Mouse (Mus musculus) mesoderm, embryonic 11.5 days (tissue): Measurements from ENCODE around the gene Havcr2.
"Not testable (repeated sequence)": the region's sequence is repeated elsewhere in the genome, so short reads cannot be mapped to it uniquely, and the experiment has no call there.

Experiments
- DNase-seq: peaks from one replicate; pipeline ENCODE4 v3.0.0-alpha.2; 2012; ENCODE audit warnings: low read depth, low spot score

The Havcr2 gene

DNA sequence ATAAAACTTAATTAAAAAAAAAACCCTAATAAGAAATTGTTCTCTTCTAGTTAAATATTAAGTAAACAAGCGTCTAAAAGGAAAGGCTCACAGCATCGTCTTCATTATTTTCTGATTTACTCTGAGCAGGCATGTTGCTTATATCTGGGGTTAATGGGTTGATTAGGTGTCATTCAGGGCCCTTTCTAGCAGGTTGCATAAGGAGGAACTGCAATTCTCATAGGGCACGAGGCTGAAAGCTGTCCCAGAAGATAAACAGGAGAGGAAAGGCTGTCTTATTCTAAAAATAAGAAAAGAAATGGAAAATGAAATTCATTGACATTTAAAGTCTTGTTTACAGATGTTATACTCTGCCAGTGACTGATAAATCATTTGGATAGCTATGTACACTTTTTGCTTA, 5.2 kb downstream of the Havcr2 start:
- no peak for DNase-seq

DNA sequence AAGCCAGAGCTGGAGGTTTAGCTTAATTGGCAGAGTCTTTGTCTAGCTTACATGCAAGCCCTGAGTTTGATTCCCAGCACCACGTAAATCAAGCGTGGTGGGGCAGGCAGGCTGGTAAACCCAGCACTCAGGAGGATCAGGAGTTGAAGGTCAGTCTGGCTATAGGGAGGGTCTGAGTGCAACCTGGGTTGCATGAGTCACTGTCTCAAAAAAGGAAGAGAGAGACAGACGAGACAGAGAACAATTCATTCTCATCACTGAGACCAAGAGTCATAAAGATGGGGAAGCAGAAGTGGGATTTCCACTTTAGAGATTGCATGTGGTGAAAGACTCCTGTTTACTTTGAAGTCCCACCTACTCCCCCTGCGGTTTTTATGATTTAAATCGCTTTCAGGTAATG, 6.6 kb downstream of the Havcr2 start:
- no peak for DNase-seq

DNA sequence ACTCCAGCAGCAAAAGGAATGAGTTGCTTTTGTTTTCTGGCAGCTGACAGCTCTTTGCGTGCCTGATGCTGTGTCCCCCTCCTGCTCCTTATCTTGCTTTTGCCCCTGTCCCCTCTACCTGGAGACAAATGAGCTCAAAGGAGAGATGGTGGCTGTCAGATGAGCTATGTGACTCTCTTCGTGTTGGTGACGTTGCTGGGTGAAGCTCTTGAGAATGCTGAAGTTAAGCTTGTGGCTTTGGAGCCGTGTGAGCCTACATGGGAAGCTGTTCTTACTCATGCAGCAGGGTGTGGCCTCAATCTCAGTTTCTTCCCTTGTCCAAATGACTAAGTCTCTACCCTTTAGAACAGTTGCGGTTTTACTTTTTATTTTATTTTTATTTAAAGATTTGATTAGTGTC, 7.2 kb downstream of the Havcr2 start:
- no peak for DNase-seq

DNA sequence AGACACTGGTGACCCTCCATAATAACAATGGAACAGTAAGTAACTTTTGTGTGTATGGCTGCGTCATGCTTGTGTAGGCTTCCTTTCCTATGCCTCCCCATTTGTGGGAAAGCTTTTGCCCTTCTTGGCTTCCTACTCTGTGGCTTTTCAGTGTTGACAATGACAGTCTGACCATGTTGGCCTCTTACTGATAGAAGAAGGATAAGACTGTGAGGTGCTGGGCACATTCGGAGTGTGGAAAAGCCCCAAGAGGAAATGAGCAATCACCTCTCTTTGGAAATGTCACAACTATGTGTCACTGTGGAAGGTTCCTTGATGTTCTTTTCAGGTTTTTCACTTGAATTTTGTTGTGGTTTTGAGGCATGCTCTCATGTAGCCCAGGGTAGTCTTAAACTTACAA, 12.1 kb downstream of the Havcr2 start:
- no peak for DNase-seq

DNA sequence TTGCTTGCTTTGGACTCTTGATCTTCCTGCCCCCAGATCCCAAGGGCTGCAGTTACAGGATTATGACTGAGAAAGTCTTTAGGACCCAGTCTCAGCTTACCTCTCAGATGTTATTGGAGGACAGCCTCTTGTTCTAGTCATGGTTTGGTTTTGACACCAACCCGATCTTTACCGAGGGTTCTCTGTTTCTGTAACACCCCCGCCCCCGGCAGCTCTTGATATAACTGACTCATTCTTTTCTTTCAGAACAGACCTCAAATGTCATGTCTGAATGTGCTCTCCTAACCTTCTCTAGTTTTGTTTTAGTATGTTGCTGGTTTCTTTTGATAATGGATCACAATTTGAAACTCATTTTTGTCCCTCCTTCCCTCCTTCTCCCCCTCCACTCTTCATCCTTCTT, 19.5 kb downstream of the Havcr2 start:
- DNase-seq, result no peak

DNA sequence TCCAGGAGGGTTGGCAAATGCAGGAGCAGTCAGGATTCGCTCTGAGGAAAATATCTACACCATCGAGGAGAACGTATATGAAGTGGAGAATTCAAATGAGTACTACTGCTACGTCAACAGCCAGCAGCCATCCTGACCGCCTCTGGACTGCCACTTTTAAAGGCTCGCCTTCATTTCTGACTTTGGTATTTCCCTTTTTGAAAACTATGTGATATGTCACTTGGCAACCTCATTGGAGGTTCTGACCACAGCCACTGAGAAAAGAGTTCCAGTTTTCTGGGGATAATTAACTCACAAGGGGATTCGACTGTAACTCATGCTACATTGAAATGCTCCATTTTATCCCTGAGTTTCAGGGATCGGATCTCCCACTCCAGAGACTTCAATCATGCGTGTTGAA, 24.6 kb downstream of the Havcr2 start:
- DNase-seq, result no peak

DNA sequence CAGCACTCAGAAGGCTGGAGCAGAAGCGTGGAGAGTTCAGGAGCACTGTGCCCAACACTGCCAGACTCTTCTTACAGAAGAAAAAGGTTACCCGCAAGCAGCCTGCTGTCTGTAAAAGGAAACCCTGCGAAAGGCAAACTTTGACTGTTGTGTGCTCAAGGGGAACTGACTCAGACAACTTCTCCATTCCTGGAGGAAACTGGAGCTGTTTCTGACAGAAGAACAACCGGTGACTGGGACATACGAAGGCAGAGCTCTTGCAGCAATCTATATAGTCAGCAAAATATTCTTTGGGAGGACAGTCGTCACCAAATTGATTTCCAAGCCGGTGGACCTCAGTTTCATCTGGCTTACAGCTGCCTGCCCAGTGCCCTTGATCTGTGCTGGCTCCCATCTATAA, 25.8 kb downstream of the Havcr2 start:
- no peak for DNase-seq

DNA sequence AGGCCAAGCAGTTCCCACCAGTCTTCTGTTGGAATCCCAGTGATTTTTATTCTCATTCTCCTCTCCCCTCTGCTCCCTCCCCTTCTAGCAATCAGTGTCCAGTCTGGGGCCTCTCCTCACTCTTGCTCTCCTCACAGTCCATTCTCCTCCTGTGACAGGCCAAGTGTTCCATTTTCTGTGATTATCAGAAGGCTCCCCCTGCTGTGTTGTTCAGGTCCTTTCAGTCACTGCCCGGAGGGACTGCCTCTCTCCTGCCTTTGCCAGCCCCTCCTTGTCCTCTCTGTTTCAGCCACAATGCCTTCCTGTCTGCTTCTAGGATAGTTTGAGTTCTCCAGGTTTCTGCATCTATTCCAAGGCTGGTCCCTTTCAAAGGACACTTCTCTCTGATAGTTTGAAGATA, 33.5 kb downstream of the Havcr2 start:
- DNase-seq, result no peak

DNA sequence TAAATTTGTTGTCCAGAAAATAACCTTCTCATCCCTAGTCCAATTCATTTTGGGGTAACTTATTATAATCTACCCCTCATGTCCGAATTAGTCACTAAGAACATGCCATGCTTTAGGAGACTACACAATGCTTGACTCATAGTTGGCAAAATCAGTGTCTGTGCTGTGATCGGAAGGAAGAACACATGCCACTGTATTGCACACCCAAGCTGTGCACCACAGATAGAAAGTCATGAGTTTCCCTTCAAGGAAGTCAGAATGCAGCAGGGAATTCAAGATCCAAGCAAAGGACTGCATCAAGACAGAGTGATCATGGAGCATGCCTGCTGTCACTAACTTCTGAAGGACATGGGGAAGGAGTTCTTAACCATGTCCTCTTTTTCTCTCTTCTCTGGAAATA, 33.9 kb downstream of the Havcr2 start:
- DNase-seq, result no peak

DNA sequence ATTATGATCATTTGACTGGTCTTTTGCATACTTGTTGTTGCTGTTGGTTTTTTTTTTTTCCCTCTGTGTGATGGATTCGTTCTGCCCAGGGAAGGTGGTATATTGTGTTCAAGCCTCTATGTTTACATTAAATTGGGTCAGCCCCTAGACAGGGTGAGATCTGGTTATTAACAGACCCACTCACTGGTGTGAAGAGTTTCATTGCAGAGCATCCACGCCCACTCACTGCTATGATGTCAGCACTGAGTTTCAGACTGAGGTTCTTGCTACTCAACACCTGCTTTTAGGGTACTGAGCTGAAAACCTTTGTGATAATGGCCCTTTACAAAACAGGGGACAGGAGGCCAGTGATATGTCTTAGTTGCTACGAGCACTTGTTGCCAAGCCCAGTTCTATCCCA, 52.4 kb downstream of the Havcr2 start:
- DNase-seq, result no peak

DNA sequence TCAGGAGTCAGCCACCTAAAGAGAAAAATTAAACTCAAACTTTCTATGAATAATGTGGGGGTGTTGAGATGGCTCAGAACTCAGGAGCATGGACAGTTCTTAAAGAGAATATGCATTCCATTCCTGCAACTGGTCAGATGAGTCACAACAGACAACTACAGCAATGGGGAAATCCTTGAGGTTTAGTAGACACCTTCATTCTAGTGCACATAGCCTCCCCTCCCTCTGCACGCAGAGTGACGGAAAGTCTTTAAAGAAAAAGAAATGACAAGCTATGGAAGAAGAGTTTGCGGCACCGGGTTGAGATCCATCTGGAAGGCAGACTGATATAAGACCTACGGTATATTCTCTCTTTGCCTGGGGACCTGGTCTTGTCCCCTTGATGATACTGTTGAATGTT, 55.2 kb downstream of the Havcr2 start:
- no peak for DNase-seq

DNA sequence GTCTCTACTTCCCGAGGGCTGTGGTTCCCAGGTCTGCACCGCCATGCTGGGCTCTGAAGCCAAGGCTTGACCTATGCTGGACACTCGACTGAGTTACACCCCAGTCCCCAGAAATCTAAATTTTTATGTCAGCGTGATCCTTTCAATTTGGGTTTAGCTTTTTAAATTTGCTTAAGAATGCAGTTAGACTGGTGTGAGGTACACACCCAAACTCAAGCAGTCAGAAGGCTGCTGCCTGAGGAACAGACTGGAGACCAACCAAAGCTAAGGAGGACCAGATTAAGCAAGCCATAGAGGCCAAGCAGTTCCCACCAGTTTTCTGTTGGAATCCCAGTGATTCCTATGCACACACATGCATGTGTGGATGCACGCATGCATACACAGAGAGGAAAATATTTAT, 66.6 kb downstream of the Havcr2 start:
- not testable (repeated sequence) for DNase-seq

DNA sequence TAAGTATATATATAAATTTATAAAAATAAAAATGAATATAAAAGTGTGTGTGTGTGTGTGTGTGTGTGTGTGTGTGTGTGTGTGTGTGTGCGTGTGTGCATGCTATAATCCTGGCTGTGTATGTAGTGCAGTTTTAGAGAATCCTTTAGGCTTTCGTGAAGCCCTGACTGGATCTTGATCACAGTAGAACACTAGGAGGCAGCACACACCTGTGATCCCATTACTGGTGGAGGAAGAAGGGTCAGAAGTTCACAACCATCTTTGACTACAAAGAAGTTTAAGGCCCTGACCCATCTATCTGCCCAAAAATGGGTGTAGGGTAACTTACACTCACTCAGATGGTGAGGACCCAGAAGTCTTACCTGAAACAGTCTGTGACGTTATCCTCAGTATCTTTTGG, 68.0 kb downstream of the Havcr2 start:
- DNase-seq, result no peak

DNA sequence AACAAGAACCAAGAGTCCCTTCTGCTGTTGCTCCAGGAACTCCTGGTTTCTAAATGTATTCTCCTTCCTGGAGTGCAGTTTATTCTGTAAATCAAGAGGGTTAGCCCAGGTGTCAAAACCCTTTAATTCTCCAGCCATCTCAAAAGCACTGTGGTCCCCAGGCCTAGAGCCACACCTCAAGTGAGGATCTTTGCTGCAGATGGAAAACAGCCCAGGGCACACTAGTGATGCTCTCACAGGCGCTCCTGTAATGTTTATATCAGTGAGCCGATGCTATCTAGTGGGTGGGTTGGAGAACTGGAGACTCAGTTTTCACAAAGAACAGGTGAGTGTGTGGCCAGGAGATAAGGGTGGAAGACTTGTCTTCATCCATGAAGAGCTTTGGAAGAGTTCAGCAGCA, 69.2 kb downstream of the Havcr2 start, which contains the start of gene Gm12169:
Gene Gm12169, plus strand, starts transcription at position 301 of the 400 bp plus-strand sequence.
- DNase-seq, result no peak

DNA sequence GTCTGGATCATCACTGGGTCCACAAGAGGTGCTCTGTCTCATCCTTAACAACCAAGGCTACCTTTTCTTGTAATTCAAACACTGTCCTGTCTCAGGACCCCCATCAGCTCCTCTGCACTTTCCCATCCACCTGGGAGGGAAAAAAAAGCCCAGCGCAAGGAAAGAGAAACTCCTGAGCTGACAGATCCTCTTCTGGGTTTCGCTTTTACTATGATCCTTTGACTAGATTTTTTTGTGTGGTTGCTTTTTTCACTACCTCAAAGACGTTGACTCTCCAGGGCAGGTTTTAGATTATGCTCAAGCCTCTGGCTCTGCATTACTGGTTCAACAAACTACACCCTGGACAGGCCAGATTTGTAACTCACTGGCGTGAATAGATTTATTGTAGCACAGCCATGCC, 75.4 kb downstream of the Havcr2 start:
- DNase-seq, result no peak
